Mouse (Mus musculus): ENCODE results near the gene Fsd2. TPM values are rescaled to one million over a fixed set of nuclear protein-coding genes. Genes with fewer than 3 reads are reported as not detected.

Fsd2 gene
- total and polyA plus RNA-seq, 2 experiments from 2014 or later = 0.31 to 0.48 TPM

DNA sequence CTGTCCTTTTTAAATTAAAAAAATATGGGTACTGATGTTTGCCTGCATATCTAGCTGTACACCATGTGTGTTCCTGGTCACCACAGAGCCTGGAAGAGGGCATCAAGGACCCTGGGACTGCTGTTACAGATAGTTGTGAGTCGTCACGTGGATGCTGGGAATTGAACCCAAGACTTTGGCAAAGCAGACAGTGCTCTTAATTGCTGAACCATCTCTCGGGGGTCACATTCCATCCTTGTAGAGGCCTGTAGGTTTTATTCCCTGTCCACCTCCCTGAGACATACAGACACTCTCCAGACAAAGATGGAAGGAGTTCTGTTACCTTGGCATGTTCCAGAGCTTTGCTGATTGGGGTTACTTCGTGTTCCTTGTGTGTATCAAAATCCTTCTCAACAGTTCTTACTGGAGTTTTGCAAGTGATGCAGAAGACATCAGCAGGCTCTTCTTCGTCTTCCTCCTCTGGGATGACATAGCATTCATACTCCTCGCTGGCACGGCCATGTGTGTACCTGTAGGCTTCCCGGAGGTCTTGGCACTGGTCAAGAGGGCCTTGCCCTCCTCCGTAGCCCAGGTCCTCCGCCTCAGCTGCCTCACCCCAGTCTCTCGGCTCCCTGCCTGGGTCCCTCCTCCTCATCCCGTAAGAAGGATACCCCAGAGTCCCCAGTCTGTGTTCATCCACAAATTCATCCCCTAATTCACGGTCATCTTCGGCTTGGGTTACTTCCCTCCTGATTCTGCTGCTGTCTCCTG lies 7.3 kb downstream of the Fsd2 start:
- no peaks in the 10 kb centered on the region for H3K27me3 ChIP-seq (ENCODE audit: insufficient read depth, low read length)
- no peaks in the 10 kb centered on the region for H3K36me3 ChIP-seq (ENCODE audit: insufficient read depth)
- no peak overlapping the region for H3K9ac ChIP-seq
- no peak overlapping the region for H3K4me2 ChIP-seq (ENCODE audit: low read depth)
- TF ChIP-seq CTCF (IDR thresholded peaks at IDR 0.05; ENCODE audit: low read depth) = no peak
- H3K9me3 ChIP-seq (ENCODE audit: low read length) = no peaks in the 10 kb centered on the region
- DNase-seq (no peak), ATAC-seq (no peak)
- no peaks in the 10 kb centered on the region for H3K4me1 ChIP-seq (ENCODE audit: insufficient read depth)
- WGBS = 89% methylated on average over 14 of the region's 14 CpGs
- no peak overlapping the region for H3K4me3 ChIP-seq (ENCODE audit: low read depth, low read length)
- H3K27ac ChIP-seq (ENCODE audit: low read depth, low read length) = no peak overlapping the region

DNA sequence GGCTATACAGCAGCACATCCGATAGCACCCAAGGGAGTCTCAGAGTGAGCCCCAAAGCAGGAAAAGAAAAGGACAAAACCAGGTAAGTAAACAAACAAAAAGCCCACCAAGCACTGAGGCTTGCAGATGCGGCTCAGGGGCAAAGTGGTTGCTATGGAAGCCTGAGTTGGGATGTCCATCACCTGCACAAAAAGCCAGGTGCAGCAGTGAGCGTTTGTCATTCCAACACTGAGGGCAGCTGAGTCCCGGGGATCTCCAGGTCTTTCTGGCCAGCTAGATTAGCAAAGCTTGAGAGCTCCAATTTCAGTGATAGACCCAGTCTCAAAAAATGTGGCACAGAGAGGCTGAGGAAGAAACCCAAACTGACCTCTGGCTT lies 8.8 kb downstream of the Fsd2 start:
- no peaks in the 10 kb centered on the region for H3K27me3 ChIP-seq (ENCODE audit: insufficient read depth, low read length)
- H3K9me3 ChIP-seq (ENCODE audit: low read length) = no peaks in the 10 kb centered on the region
- H3K27ac ChIP-seq (ENCODE audit: low read depth, low read length) = no peak overlapping the region
- H3K4me1 ChIP-seq (ENCODE audit: insufficient read depth) = no peaks in the 10 kb centered on the region
- no peaks in the 10 kb centered on the region for H3K36me3 ChIP-seq (ENCODE audit: insufficient read depth)
- 68% methylated on average over 4 of the region's 4 CpGs for WGBS
- ATAC-seq (no peak), DNase-seq (no peak)
- H3K4me3 ChIP-seq (ENCODE audit: low read depth, low read length) = no peak overlapping the region
- TF ChIP-seq CTCF (IDR thresholded peaks at IDR 0.05; ENCODE audit: low read depth) = no peak
- H3K4me2 ChIP-seq (ENCODE audit: low read depth) = no peak overlapping the region
- no peak overlapping the region for H3K9ac ChIP-seq

DNA sequence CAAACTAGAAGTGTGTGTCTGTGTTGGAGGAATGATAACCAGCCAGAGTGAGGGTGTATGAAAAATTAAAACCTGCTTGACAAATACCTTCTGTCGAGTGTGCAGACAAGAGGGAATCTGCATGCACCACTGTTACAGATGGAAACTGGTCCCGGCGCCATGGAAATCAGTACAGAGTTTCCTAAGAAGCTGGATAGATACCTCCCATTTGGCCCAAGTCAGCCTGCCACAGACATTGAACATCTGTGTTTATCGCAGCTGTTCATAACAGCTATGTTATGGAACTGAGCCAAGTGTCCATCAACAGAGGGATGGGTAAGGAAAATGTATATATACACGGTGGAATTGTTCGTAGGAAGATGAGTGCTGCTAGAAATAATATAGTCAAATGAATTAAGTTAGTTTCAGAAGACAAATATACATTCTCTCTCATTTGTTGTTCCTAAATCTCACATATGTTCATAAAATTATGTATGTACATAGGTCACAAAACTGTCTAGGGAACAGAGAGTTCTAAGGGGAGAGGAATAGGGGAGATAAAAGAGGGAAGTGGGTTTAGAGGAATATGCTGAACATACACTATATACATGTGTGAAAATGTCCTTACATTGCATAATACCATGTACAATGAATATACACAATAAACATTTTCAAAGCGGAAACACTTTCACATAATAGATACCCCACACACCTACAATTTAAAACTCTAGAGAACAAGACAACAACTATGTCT lies 9.3 kb downstream of the Fsd2 start:
- Histone ChIP-seq H3K4me1 (ENCODE audit: insufficient read depth) (no peaks in the 10 kb centered on the region), H3K36me3 (ENCODE audit: insufficient read depth) (no peaks in the 10 kb centered on the region), H3K4me3 (ENCODE audit: low read depth, low read length) (no peak overlapping the region), H3K9ac (no peak overlapping the region), H3K4me2 (ENCODE audit: low read depth) (no peak overlapping the region), H3K27ac (ENCODE audit: low read depth, low read length) (no peak overlapping the region), H3K9me3 (ENCODE audit: low read length) (no peaks in the 10 kb centered on the region), H3K27me3 (ENCODE audit: insufficient read depth, low read length) (no peaks in the 10 kb centered on the region)
- no peak for DNase-seq
- 62% methylated on average over 7 of the region's 7 CpGs for WGBS
- TF ChIP-seq CTCF (IDR thresholded peaks at IDR 0.05; ENCODE audit: low read depth) = no peak
- no peak for ATAC-seq

DNA sequence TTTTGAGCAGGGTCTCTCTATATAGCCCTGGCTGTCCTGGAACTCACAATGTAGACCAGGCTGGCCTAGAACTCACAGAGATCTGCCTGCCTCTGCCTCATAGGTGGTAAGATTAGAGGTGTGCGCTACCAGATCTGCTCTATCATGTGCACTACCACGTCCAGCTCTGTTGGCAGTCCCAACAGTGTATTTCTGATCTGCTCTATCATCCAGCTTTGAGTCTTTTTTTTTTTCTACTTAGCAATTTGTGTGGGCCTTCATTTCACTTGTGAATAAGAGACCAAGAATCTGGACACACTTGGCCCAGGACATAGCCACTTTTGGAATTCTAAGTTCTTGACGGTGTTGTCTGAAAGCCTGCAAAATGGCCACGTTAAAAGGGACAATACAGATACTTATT lies 9.9 kb downstream of the Fsd2 start:
- 82% methylated on average over 4 of the region's 4 CpGs for WGBS
- no peak for ATAC-seq

DNA sequence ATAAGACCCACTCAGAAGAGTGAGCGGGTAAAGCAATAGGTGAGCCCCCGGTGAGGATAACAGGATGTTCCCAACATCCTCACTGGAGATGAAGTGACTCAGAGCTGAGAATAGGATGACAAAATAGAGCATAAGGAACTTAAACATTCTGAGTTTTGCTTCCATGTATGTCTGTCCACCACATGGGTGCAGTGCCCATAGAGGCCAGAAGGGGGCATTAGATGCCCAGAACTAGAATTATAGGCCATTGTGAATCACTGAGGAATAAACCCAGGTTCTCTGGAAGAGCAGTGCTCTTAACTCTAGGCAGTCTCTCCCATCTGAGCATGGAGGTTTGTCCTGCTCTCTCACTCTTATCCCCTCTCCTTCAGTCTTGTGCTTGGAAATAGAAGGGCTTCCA lies 12.4 kb downstream of the Fsd2 start:
- Histone ChIP-seq H3K36me3 (ENCODE audit: insufficient read depth) (no peaks in the 10 kb centered on the region), H3K27me3 (ENCODE audit: insufficient read depth, low read length) (no peaks in the 10 kb centered on the region), H3K9me3 (ENCODE audit: low read length) (no peaks in the 10 kb centered on the region), H3K4me3 (ENCODE audit: low read depth, low read length) (no peak overlapping the region), H3K27ac (ENCODE audit: low read depth, low read length) (no peak overlapping the region), H3K4me2 (ENCODE audit: low read depth) (no peak overlapping the region), H3K9ac (no peak overlapping the region), H3K4me1 (ENCODE audit: insufficient read depth) (no peaks in the 10 kb centered on the region)
- no peak for ATAC-seq
- WGBS = 84% methylated on average over 2 of the region's 2 CpGs
- peak; percentile 53 for DNase-seq
- TF ChIP-seq CTCF (IDR thresholded peaks at IDR 0.05; ENCODE audit: low read depth) = peak; percentile 71

More for the DNA sequence above, 9.9 kb downstream of the Fsd2 start:
- Histone ChIP-seq H3K27ac (ENCODE audit: low read depth, low read length) (no peak overlapping the region), H3K4me1 (ENCODE audit: insufficient read depth) (no peaks in the 10 kb centered on the region), H3K36me3 (ENCODE audit: insufficient read depth) (no peaks in the 10 kb centered on the region), H3K4me3 (ENCODE audit: low read depth, low read length) (no peak overlapping the region), H3K9me3 (ENCODE audit: low read length) (no peaks in the 10 kb centered on the region), H3K4me2 (ENCODE audit: low read depth) (no peak overlapping the region), H3K27me3 (ENCODE audit: insufficient read depth, low read length) (no peaks in the 10 kb centered on the region), H3K9ac (no peak overlapping the region)
- no peak for TF ChIP-seq CTCF (IDR thresholded peaks at IDR 0.05; ENCODE audit: low read depth)
- DNase-seq = no peak

DNA sequence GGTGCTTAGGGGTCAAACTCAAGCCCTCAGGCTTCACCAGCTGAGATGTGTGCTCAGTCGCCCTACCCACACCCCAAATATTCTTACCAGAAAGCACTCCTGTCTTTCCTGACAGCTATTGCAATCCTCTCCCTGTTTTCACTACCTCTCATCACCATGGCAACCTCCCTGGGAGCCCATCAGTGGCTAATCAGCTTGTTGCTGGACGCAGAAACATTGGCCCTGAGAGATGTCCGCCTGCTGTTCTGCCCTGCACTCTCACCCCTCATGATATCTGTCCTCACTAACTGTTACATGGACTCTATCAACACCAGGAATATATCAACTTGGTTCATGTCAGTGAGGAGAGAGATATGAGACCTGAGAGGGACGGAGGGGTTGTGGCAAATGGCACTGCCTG lies 13.2 kb downstream of the Fsd2 start:
- H3K9me3 ChIP-seq (ENCODE audit: low read length) = no peaks in the 10 kb centered on the region
- DNase-seq = no peak
- H3K27me3 ChIP-seq (ENCODE audit: insufficient read depth, low read length) = no peaks in the 10 kb centered on the region
- no peak for TF ChIP-seq CTCF (IDR thresholded peaks at IDR 0.05; ENCODE audit: low read depth)
- ATAC-seq = no peak; the same call in 1 of the 2 replicates
- no peaks in the 10 kb centered on the region for H3K36me3 ChIP-seq (ENCODE audit: insufficient read depth)
- H3K4me1 ChIP-seq (ENCODE audit: insufficient read depth) = no peaks in the 10 kb centered on the region
- no peak overlapping the region for H3K4me2 ChIP-seq (ENCODE audit: low read depth)
- H3K27ac ChIP-seq (ENCODE audit: low read depth, low read length) = no peak overlapping the region
- WGBS = 42% methylated on average over 4 of the region's 4 CpGs
- H3K4me3 ChIP-seq (ENCODE audit: low read depth, low read length) = no peak overlapping the region
- no peak overlapping the region for H3K9ac ChIP-seq

DNA sequence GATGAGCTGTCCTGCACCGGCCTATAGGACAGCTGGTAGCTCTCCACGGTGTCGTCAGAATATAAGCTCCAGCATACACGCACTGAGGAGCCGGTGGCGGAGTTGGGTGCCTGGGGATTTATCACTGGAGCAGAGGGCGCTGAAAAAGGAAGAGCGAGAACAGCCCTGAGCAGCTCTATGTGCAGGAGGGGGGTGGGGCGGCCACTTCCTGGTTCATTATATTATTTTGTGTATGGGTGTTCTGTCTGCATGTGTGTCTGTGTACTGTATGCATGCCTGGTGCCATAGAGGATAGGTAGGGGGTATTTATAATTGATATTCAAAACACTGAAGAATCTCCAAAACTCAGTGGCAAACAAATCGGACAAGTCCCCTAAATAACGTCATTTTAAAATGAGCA lies 17.9 kb downstream of the Fsd2 start:
- WGBS = 85% methylated on average over 11 of the region's 11 CpGs
- H3K9ac ChIP-seq = no peak overlapping the region
- H3K27me3 ChIP-seq (ENCODE audit: insufficient read depth, low read length) = no peaks in the 10 kb centered on the region

More for the DNA sequence above, 17.9 kb downstream of the Fsd2 start:
- H3K36me3 ChIP-seq (ENCODE audit: insufficient read depth) = no peaks in the 10 kb centered on the region
- no peaks in the 10 kb centered on the region for H3K9me3 ChIP-seq (ENCODE audit: low read length)
- H3K27ac ChIP-seq (ENCODE audit: low read depth, low read length) = no peak overlapping the region
- ATAC-seq (no peak), DNase-seq (no peak)
- H3K4me3 ChIP-seq (ENCODE audit: low read depth, low read length) = no peak overlapping the region
- no peaks in the 10 kb centered on the region for H3K4me1 ChIP-seq (ENCODE audit: insufficient read depth)
- no peak overlapping the region for H3K4me2 ChIP-seq (ENCODE audit: low read depth)
- no peak for TF ChIP-seq CTCF (IDR thresholded peaks at IDR 0.05; ENCODE audit: low read depth)

Measured in forebrain, postnatal 0 days (tissue).